Mouse (Mus musculus) brain, adult 10 weeks (tissue): Measurements from ENCODE around the gene Grin3b. TPM values are rescaled to one million over a fixed set of nuclear protein-coding genes. Genes with fewer than 3 reads are reported as not detected.

Experiments
- polyA plus RNA-seq: library from polyadenylated mRNA; stranded (reverse); fragments of 350-450 nt; fragmentation: Illumina TruSeq; extraction: RNeasy Lipid Tissue Mini Kit (QIAGEN cat#74804); gene quantifications from one replicate; pipeline ENCODE4 v1.2.3, GENCODE M21; 2015; ENCODE audit warnings: low read depth, low replicate concordance

Grin3b gene
- not detected for polyA plus RNA-seq

DNA sequence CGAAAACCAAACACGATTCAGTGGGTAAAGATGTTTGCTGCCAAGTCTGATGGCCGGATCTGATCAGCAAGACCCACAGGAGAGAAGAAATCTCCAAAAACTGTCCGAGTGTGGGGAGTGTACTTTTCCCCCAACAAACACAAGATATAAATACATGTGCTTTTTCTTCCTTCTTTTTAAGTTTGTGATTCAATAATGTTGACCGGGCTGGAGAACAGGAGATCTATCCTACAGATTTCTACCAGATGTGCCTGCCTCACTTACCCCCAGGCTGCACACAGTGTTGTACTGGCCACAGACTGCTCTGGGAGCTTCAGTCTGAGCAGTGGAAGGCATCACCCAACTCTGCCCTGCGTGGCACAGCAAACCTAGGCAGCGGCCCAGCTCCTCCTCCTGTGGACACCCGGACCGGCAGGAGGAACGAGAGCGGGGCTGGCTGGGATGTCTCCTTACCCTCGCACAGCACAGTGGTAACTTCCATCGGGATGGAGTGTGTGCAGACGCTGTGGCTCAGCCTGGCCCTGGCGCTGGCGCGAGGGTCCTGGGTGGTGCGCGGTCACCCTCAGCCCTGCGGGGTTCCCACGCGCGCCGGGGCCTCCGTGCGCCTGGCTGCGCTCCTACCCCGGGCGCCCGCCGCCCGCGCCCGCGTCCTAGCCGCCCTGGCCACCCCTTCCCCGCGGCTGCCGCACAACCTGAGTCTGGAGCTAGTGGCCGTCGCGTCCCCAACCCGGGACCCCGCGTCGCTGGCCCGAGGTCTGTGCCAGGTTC is at the start of gene Grin3b:
Gene Grin3b, plus strand, starts transcription at position 301 of the 768 bp plus-strand sequence.

DNA sequence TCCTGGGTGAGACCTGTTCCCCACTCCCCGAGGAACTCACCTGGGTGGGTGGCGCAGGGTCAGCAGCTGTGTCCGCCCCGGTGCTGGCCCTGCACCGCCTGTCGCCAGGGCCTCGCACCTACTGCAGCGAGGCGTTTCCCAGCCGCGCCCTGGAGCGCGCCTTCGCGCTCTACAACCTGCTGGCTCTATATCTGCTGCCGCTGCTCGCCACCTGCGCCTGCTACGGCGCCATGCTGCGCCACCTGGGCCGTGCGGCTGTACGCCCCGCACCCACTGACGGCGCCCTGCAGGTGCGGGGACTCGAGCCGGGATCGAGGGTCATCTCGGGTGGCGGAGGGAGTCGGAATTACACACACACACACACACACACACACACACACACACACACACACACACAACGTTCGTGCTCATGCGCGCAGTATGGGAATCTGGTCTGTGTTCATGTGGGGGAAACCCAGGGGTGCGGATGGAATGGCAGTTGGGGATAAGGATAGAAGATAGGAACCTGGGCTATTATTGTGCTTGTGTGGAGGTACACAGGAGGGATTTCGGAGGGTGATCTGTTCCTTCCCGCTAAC is 49.5 kb upstream of the Grin3b start, which contains the start of gene R3hdm4:
Gene R3hdm4, minus strand, starts transcription at position 251 of the 578 bp plus-strand sequence.

DNA sequence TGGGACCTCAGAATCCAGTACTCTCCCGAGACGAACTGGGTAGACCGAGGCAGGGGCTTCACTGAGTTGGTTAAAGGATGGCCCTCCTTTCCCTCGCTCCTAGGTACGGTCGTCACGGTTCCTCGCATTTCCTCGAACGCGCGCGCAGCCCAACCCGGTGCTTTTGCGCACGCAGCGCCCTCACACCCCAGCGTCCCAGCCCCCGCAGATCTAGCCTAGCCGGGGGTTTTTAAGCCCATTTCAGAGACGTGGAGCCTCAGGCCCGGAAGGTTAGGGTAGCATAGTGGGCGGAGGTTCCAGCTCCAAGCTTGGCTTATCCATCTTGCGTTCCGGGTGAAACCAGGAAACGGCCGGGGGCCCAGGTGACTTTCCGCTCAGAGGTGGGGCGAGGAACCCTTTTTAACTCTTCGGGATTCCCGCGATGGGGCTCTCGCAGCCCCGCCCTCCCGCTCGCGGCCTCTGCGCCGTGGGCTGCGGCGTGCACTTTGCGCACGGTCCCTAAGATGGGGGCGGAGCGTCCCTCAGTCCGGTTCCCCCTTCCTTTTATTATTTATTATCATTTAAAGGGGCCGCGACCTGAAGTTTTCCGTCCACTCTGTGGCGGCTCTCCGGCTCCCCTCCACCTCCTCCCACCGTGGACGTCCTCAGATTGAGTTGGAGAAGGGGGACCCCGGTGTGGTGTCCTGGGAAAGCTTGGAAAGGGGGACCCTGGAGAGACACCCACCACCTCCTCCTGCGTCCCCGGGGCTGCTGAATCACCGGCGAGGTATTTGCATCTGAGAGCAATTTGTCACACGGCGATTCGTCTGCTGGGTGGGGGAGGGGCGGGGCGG is 43.8 kb upstream of the Grin3b start, which contains the start of gene Arid3a:
Gene Arid3a, plus strand, starts transcription at position 553 of the 833 bp plus-strand sequence.

DNA sequence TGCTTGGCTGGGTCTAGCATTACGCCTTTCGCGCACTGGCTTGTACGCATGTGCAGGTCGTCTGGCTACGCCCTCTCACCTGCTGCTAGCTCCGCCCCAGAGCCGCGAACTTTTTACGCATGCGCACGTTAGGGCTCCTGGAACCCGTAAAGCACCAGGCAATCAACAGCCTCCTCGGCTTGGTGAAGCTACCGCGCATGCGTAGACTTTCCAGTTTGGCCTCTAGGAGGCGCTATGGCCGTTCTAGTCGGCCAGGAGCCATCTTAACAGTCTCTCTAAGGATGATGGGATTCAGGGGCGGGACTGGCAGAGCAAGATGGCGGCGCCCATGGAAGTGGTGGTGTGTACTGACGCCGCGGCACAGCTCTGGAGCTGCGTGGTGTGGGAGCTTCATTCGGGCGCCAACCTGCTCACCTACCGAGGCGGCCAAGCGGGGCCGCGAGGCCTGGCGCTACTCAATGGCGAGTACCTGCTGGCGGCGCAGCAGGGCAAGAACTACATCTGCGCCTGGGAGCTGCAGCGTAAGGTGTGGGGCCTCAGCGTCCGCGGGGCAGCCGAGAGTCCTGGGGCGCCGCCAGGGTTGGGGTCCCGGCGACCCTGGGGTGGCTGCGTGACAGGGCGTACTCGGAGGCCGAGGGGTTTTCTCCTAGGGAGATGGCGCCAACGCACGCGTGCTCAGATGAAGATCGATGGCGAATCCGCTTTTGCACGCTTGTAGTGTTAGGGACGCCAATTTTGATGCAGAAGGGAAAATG is 10.5 kb upstream of the Grin3b start, which contains the start of gene Wdr18:
Gene Wdr18, plus strand, starts transcription at position 306 of the 755 bp plus-strand sequence.

DNA sequence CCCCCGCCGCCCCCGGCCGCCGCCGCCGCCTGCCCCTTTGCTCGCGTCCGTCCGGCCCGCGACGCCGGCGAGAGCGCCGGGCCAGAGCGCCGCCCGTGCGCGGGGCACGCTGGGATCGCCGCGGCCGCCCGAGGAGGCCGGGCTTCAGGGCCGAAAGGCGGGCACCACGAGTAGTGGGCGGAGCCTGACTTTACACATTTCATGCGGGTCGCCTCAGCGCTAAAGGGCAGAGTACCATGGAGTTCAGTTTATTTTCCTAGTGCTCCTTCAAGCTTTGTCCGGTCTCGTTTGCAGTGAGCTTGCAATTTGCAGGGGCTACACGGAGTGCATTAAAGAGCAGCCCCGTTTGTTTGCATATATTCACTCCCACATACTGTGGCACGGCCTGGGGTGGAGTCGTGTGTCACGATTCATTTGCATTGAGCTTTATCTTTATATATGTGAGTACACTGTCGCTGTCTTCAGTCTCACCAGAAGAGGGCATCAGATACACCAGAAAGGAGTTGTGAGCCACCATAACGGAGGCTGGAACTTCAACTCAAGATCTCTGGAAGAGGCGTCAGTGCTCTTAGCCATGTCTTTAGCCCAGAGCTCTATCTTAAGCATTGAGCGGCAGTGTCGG is 13.8 kb downstream of the Grin3b start, which contains the start of gene Tmem259:
Gene Tmem259, minus strand, starts transcription at position 136 of the 622 bp plus-strand sequence.

DNA sequence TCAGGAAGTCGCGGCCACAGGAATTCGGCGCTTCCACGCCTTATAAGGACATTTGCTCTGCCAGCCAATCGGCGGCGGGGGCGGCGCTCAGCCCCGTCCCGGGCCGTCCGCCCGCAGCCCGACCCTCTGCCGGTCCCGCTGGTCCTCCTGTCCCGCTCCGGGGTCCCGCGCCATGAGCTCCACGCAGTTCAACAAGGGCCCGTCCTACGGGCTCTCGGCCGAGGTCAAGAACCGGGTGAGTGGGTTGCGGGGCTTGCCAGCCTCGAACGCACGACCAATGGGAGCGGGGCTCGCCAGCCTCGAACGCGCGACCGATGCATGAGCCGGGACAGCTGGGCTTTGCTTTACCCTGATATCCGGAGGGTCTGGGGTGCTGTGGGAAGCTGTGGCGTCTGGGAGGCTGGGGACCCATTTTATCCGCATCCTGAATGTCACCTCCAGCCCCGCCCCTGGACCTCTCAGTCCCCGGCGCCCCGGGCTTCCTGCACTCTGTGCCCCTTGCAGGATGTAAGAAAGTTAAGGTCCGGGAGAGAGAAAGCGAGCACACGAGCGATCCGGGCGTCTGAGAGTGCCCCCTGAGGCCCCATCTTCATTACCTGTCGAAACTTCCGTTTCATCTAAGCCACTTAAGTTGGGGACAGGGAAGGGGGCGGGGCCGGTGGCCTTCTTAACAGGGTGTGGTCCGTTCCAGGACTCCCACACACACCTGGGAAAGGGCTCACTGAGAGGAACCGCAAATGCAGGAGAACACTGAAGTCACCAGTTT is 18.2 kb downstream of the Grin3b start, which contains the start of gene Cnn2:
Gene Cnn2, plus strand, starts transcription at position 79 of the 766 bp plus-strand sequence.

DNA sequence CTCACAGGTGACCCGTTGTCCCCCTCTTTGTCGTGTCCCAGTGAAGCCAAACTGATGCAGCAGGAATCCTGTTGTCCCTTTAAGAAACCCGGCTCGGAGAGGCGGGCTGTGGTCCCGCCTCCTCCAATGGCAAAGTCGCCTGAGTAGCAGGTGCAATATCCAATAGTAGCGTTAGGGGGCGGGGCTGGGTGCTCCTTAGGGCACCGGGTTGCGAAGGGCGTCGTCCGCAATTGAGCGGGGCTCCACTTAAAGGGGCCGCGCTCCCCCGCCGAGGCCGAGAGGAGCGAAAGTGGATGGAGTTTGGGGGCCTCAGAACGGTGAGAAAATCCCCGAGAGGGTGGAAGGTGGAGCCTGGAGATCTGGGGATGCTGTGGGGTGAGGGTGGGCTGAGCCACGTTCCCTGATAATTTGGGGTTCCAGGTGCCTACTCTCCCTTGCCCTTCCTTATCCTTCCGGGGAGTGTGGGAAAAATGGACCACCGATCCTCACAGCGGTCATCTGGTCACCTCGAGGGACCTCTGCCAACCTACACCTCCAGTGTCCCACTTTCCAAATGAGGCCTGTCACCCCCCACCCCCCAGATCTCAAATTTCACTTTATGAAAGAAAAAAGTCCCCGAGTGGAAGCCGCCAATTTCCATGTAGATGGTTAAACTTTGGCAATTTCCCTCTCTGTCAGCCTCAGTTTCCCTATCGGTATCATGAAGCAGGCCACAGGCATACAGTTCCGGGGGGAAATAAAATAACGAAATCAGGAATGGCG is 25.9 kb downstream of the Grin3b start, which contains the start of gene Abca7:
Gene Abca7, plus strand, starts transcription at position 223 of the 762 bp plus-strand sequence.

DNA sequence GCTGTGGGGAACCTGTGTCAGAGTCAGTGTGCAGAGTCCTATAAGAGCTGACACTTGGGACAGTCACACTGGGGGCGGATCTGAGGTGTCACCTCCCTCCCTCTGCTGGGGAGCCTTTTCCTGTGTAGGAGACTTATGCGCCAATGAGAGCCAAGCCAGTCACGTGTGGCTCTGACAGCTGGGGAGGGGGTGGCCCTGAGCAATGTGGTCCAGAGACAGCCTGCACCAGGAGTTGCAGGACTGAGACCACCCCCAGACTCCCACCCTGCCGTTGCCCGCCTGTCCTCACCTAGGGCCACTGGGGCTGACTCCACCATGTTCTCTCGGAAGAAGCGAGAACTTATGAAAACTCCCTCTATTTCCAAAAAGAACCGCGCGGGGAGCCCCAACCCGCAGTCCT is 46.0 kb downstream of the Grin3b start, which contains the start of gene Arhgap45:
Gene Arhgap45, plus strand, starts transcription at position 143 of the 400 bp plus-strand sequence.

Other genes with a start within 250 kb of the Grin3b start
- gene Polrmt, start 224.1 kb upstream of the Grin3b start, polyA plus RNA-seq: 35.3 TPM
- gene Fgf22, start 215.6 kb upstream of the Grin3b start, polyA plus RNA-seq: 4.3 TPM
- gene Rnf126, start 203.8 kb upstream of the Grin3b start, polyA plus RNA-seq: 69.6 TPM
- 2.0 TPM for gene Fstl3, start 193.4 kb upstream of the Grin3b start, polyA plus RNA-seq
- gene Prss57, start 179.8 kb upstream of the Grin3b start, polyA plus RNA-seq: 0.85 TPM
- gene Palm, start 177.1 kb upstream of the Grin3b start, polyA plus RNA-seq: 175 TPM
- not detected for gene Misp, start 149.7 kb upstream of the Grin3b start, polyA plus RNA-seq
- 25.7 TPM for gene Ptbp1, start 116.3 kb upstream of the Grin3b start, polyA plus RNA-seq
- gene Prtn3, start 96.2 kb upstream of the Grin3b start, polyA plus RNA-seq: 3.6 TPM
- gene Plppr3, start 96.1 kb upstream of the Grin3b start, polyA plus RNA-seq: 49.3 TPM
- not detected for gene Elane, start 84.5 kb upstream of the Grin3b start, polyA plus RNA-seq
- gene Cfd, start 79.9 kb upstream of the Grin3b start, polyA plus RNA-seq: not detected
- gene Med16, start 61.8 kb upstream of the Grin3b start, polyA plus RNA-seq: 32.0 TPM
- gene Gm26602, start 59.9 kb upstream of the Grin3b start, polyA plus RNA-seq: not detected
- 4.0 TPM for gene Kiss1r, start 53.7 kb upstream of the Grin3b start, polyA plus RNA-seq
- 241 TPM for gene R3hdm4, start 49.5 kb upstream of the Grin3b start, polyA plus RNA-seq
- 2.3 TPM for gene Arid3a, start 43.7 kb upstream of the Grin3b start, polyA plus RNA-seq
- gene Wdr18, start 10.6 kb upstream of the Grin3b start, polyA plus RNA-seq: 34.3 TPM
- gene Tmem259, start 13.6 kb downstream of the Grin3b start, polyA plus RNA-seq: 89.3 TPM
- gene Cnn2, start 17.9 kb downstream of the Grin3b start, polyA plus RNA-seq: 6.4 TPM
- 8.2 TPM for gene Abca7, start 25.8 kb downstream of the Grin3b start, polyA plus RNA-seq
- 3.5 TPM for gene Arhgap45, start 45.9 kb downstream of the Grin3b start, polyA plus RNA-seq
- gene Polr2e, start 69.1 kb downstream of the Grin3b start, polyA plus RNA-seq: 134 TPM
- gene Gpx4, start 76.5 kb downstream of the Grin3b start, polyA plus RNA-seq: 889 TPM
- 11.7 TPM for gene Sbno2, start 134.9 kb downstream of the Grin3b start, polyA plus RNA-seq
- gene Stk11, start 145.1 kb downstream of the Grin3b start, polyA plus RNA-seq: 71.6 TPM
- 443 TPM for gene Atp5d, start 167.9 kb downstream of the Grin3b start, polyA plus RNA-seq
- 231 TPM for gene Cbarp, start 170.1 kb downstream of the Grin3b start, polyA plus RNA-seq
- 29.1 TPM for gene Midn, start 177.6 kb downstream of the Grin3b start, polyA plus RNA-seq
- 124 TPM for gene Cirbp, start 195.3 kb downstream of the Grin3b start, polyA plus RNA-seq
- gene 1600002K03Rik, start 202.2 kb downstream of the Grin3b start, polyA plus RNA-seq: 10.3 TPM
- 4.6 TPM for gene Efna2, start 208.8 kb downstream of the Grin3b start, polyA plus RNA-seq